Mouse (Mus musculus): Measurements from ENCODE around the gene Exoc4. TPM values are rescaled to one million over a fixed set of nuclear protein-coding genes. Genes with fewer than 3 reads are reported as not detected.

The Exoc4 gene
- total and polyA plus RNA-seq, 3 experiments = 10.5 to 86.2 (median 80.5) TPM

- no peaks in the 10 kb centered on the region for H3K27me3 ChIP-seq (ENCODE audit: insufficient read depth, low read length)
- ATAC-seq (ENCODE audit: extremely low read depth, insufficient number of reproducible peaks, low FRiP score, poor library complexity, severe bottlenecking) (no peak), DNase-seq (ENCODE audit: low spot score) (no peak)
- H3K4me1 ChIP-seq (ENCODE audit: insufficient read depth, low read depth, low read length) = no peaks in the 10 kb centered on the region
- peaks cover 29% of the 10 kb centered on the region for H3K36me3 ChIP-seq (replicated peaks)
- no peak overlapping the region for H3K4me3 ChIP-seq (ENCODE audit: low read depth, low read length)
- no peaks in the 10 kb centered on the region for H3K9me3 ChIP-seq (replicated peaks)
- TF ChIP-seq POLR2AphosphoS5 (IDR thresholded peaks at IDR 0.05; ENCODE audit: insufficient replicate concordance, low read depth, low read length) = no peak
- no peak for TF ChIP-seq TAL1 (conservative IDR thresholded peaks at IDR 0.05; ENCODE audit: low read depth, low read length)
- no peak for TF ChIP-seq CTCF (IDR thresholded peaks at IDR 0.05; ENCODE audit: low read depth, low read length)
- TF ChIP-seq GATA1 (IDR thresholded peaks at IDR 0.05; ENCODE audit: borderline replicate concordance, low read length) = no peak
- TF ChIP-seq GATA2 (IDR thresholded peaks at IDR 0.05; ENCODE audit: borderline replicate concordance, low read depth, low read length) = no peak
Observed at GRCm38 (mm10) chr6:33322849-33323248, 74.0 kb downstream of the Exoc4 start.

DNA sequence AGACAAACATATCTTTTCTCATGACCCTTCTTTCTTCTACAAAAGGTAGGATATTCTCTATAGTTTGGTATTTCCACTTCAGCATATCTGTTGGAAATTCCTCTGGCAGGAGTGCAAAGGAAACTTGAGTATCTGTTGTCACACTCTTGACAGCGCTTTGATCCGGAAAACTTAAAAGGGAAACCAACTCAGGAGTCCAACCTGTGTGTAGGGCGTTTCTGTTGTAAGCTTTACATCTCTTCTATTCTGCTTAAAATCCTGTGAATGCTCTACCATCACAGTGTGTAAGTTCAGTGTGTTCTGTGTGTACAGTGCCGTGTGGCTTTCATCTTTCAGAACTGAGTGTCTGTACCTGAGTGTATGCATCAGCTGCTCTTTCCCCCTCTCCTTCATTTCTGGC is 74.5 kb downstream of the Exoc4 start:
- no peak for TF ChIP-seq GATA2 (IDR thresholded peaks at IDR 0.05; ENCODE audit: borderline replicate concordance, low read depth, low read length)
- no peak for TF ChIP-seq GATA1 (IDR thresholded peaks at IDR 0.05; ENCODE audit: borderline replicate concordance, low read length)
- no peak for TF ChIP-seq CTCF (IDR thresholded peaks at IDR 0.05; ENCODE audit: low read depth, low read length)
- TF ChIP-seq TAL1 (conservative IDR thresholded peaks at IDR 0.05; ENCODE audit: low read depth, low read length) = no peak
- TF ChIP-seq POLR2AphosphoS5 (IDR thresholded peaks at IDR 0.05; ENCODE audit: insufficient replicate concordance, low read depth, low read length) = no peak
- peaks cover 29% of the 10 kb centered on the region for H3K36me3 ChIP-seq (replicated peaks)
- no peak overlapping the region for H3K4me3 ChIP-seq (ENCODE audit: low read depth, low read length)
- no peaks in the 10 kb centered on the region for H3K9me3 ChIP-seq (replicated peaks)
- no peaks in the 10 kb centered on the region for H3K4me1 ChIP-seq (ENCODE audit: insufficient read depth, low read depth, low read length)
- DNase-seq (ENCODE audit: low spot score) (no peak), ATAC-seq (ENCODE audit: extremely low read depth, insufficient number of reproducible peaks, low FRiP score, poor library complexity, severe bottlenecking) (no peak)
- H3K27me3 ChIP-seq (ENCODE audit: insufficient read depth, low read length) = no peaks in the 10 kb centered on the region

DNA sequence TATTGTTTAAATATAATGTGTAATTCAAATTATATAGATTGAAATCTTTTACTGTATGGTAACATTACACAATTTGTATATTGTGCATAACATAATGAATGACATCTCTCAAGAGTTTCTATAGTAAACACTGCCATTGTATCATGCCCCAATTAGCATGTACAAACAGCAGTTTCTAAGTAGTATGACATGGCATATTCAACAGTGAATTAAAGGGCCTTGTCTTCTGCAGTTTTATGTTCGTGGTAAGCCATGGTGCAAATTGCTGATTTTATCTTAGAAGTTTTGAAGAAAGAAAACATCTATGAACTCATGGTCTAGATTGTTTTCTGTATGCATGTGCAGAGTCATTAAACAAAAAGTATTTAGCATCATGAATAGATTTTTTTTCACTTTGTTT is 79.4 kb downstream of the Exoc4 start:
- Histone ChIP-seq H3K4me1 (ENCODE audit: insufficient read depth, low read depth, low read length) (no peaks in the 10 kb centered on the region), H3K36me3 (replicated peaks) (peaks cover 21% of the 10 kb centered on the region), H3K9me3 (replicated peaks) (no peaks in the 10 kb centered on the region), H3K4me3 (ENCODE audit: low read depth, low read length) (no peak overlapping the region), H3K27me3 (ENCODE audit: insufficient read depth, low read length) (no peaks in the 10 kb centered on the region)
- TF ChIP-seq GATA2 (IDR thresholded peaks at IDR 0.05; ENCODE audit: borderline replicate concordance, low read depth, low read length) = no peak
- ATAC-seq (ENCODE audit: extremely low read depth, insufficient number of reproducible peaks, low FRiP score, poor library complexity, severe bottlenecking) (no peak), DNase-seq (ENCODE audit: low spot score) (no peak)

DNA sequence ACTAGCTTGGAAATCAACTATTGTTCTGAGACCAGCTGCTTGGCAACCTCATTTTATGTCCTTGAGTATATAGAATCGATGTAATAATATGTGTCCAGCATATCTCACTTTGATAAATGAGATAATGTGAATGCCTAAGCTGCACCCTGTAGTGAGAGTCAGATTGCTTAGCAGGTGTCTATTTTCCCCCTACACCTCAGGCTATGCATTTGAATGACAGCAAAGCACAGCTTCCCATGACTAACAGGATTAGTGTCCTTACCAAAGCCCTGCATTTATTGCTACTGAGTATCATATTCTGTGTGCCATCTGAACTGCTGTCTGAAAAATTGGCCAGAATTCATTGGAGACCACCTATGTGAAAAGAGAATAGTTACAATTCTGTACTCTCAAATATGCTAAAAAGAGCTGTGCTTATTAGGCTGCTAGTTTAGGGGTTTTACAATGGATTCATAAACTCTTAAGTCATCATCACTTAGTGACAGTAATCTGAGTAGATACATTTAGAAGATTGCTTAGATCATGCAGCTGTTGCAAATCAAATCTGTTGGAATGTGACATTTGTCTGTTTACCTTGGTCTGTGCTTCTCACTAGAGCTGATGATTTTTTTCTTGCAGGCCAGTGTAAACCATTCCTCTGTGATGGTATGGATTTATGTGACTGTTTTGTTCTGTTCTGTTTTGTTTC is 98.3 kb downstream of the Exoc4 start:
- H3K36me3 ChIP-seq (replicated peaks) = peaks cover 17% of the 10 kb centered on the region
- H3K9me3 ChIP-seq (replicated peaks) = no peaks in the 10 kb centered on the region
- no peak overlapping the region for H3K4me3 ChIP-seq (ENCODE audit: low read depth, low read length)
- no peak for DNase-seq (ENCODE audit: low spot score)
- H3K4me1 ChIP-seq (ENCODE audit: insufficient read depth, low read depth, low read length) = no peaks in the 10 kb centered on the region
- no peak for TF ChIP-seq GATA1 (IDR thresholded peaks at IDR 0.05; ENCODE audit: borderline replicate concordance, low read length)
- TF ChIP-seq POLR2AphosphoS5 (IDR thresholded peaks at IDR 0.05; ENCODE audit: insufficient replicate concordance, low read depth, low read length) = no peak
- TF ChIP-seq CTCF (IDR thresholded peaks at IDR 0.05; ENCODE audit: low read depth, low read length) = no peak
- TF ChIP-seq GATA2 (IDR thresholded peaks at IDR 0.05; ENCODE audit: borderline replicate concordance, low read depth, low read length) = no peak
- TF ChIP-seq TAL1 (conservative IDR thresholded peaks at IDR 0.05; ENCODE audit: low read depth, low read length) = no peak
- H3K27me3 ChIP-seq (ENCODE audit: insufficient read depth, low read length) = no peaks in the 10 kb centered on the region
- no peak for ATAC-seq (ENCODE audit: extremely low read depth, insufficient number of reproducible peaks, low FRiP score, poor library complexity, severe bottlenecking)

DNA sequence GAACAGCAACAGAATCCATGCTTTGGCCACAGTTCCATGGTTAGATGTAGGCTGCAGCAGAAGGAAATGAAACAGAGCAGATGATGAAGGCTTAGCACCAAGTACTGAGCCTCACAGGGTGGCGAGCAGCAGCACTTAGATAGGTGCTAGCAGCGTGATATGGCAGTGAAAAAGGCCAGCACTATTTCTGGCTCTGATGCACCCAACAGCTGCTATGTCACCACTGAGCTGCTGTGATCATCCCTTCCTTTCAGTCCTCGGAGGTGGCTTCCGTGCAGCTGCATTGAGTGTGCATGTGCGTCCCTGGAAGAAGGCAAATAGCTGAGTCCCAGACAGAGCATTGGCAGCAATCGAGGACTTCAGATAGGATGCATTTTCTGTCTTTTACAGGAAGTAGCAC is 112.7 kb downstream of the Exoc4 start:
- no peaks in the 10 kb centered on the region for H3K4me1 ChIP-seq (ENCODE audit: insufficient read depth, low read depth, low read length)
- TF ChIP-seq GATA2 (IDR thresholded peaks at IDR 0.05; ENCODE audit: borderline replicate concordance, low read depth, low read length) (no peak), GATA1 (IDR thresholded peaks at IDR 0.05; ENCODE audit: borderline replicate concordance, low read length) (no peak), CTCF (IDR thresholded peaks at IDR 0.05; ENCODE audit: low read depth, low read length) (no peak), POLR2AphosphoS5 (IDR thresholded peaks at IDR 0.05; ENCODE audit: insufficient replicate concordance, low read depth, low read length) (no peak), TAL1 (conservative IDR thresholded peaks at IDR 0.05; ENCODE audit: low read depth, low read length) (no peak)
- DNase-seq (ENCODE audit: low spot score) (no peak), ATAC-seq (ENCODE audit: extremely low read depth, insufficient number of reproducible peaks, low FRiP score, poor library complexity, severe bottlenecking) (no peak)
- H3K36me3 ChIP-seq (replicated peaks) = peaks cover 32% of the 10 kb centered on the region
- no peaks in the 10 kb centered on the region for H3K27me3 ChIP-seq (ENCODE audit: insufficient read depth, low read length)
- no peak overlapping the region for H3K4me3 ChIP-seq (ENCODE audit: low read depth, low read length)
- no peaks in the 10 kb centered on the region for H3K9me3 ChIP-seq (replicated peaks)

GRCm38 (mm10) chr6:33380517-33380916 is 131.6 kb downstream of the Exoc4 start:
- Histone ChIP-seq H3K27me3 (ENCODE audit: insufficient read depth, low read length) (no peaks in the 10 kb centered on the region), H3K9me3 (replicated peaks) (no peaks in the 10 kb centered on the region), H3K36me3 (replicated peaks) (peaks cover 21% of the 10 kb centered on the region), H3K4me3 (ENCODE audit: low read depth, low read length) (no peak overlapping the region), H3K4me1 (ENCODE audit: insufficient read depth, low read depth, low read length) (no peaks in the 10 kb centered on the region)
- ATAC-seq (ENCODE audit: extremely low read depth, insufficient number of reproducible peaks, low FRiP score, poor library complexity, severe bottlenecking) (no peak), DNase-seq (ENCODE audit: low spot score) (no peak)
- TF ChIP-seq POLR2AphosphoS5 (IDR thresholded peaks at IDR 0.05; ENCODE audit: insufficient replicate concordance, low read depth, low read length) = no peak
- TF ChIP-seq CTCF (IDR thresholded peaks at IDR 0.05; ENCODE audit: low read depth, low read length) = no peak
- TF ChIP-seq TAL1 (conservative IDR thresholded peaks at IDR 0.05; ENCODE audit: low read depth, low read length) = no peak
- TF ChIP-seq GATA1 (IDR thresholded peaks at IDR 0.05; ENCODE audit: borderline replicate concordance, low read length) = no peak
- no peak for TF ChIP-seq GATA2 (IDR thresholded peaks at IDR 0.05; ENCODE audit: borderline replicate concordance, low read depth, low read length)

All from G1E (cell line).